Mouse (Mus musculus): Measurements from ENCODE around the gene Cacna2d3. TPM values are rescaled to one million over a fixed set of nuclear protein-coding genes. Genes with fewer than 3 reads are reported as not detected.

Cacna2d3 gene
- total RNA-seq, 2 experiments from 2014 or later = 0.62 to 1.7 TPM

DNA sequence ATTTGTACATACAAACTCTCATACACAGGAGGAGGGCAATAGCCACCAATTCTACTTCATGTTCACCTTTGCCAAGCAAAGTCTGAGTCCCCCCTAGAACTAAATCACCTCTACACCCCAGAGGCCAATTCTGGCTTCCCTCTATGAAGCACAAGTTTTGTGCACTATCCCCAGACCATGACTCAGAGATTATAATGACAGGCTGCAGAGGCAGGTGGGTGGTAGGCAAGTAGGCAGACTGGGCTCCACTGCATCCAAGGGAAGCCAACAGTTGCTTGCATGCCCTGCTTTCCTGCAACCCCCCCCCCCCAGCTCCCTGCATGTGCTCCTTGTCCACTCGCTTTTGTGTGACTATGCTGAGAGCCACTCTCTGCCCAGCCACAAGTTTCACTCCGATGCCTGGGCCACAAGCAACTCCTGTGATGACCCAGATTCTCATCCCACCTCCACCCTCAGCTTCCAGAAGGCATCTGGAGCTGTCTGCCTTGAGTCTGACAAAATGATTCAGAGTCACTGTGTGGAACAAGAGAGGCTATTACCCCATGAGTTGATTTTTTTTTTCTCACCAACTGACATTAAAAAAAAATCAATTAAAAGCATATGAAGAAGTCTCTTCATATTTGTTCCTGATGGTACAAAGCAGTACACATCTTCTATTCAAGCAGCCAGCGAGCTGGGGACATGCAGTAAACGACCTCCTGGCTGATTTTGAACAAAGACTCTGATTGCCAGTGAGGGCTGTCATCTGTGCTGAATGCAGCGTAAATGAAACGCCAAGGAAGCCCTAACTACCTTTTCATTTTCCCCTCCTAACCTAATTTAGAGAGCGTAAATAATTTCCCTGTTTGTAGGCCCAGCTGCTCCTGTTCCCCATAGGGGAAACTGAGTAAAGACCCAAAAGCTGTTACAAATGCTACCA, 201.7 kb downstream of the Cacna2d3 start:
- intact Hi-C loops (cut with DNase I; ENCODE audit: low total_unique reads) = no loop called here
- DNase-seq = no peak

DNA sequence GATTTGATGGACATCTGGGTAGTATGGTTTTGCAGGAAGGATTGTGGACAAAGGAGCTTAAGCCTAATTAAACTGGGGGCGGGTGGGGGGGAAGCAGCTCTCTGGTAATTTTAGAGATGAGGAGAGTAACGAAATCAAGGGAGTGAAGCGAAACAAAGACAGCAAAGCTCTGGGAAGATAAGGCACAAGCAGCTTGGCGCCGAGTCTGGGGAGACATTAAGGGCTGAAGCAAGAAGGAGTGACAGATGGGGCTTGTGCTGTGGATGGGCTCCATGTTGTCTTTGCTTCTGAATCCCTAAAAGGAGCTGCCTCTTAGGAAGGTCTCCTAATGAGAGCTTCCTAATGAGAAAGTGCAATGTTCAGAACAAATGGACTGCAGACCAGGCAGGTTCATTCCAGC, 219.0 kb downstream of the Cacna2d3 start:
- intact Hi-C loops (cut with DNase I; ENCODE audit: low total_unique reads) = no loop called here
- DNase-seq = no peak

DNA sequence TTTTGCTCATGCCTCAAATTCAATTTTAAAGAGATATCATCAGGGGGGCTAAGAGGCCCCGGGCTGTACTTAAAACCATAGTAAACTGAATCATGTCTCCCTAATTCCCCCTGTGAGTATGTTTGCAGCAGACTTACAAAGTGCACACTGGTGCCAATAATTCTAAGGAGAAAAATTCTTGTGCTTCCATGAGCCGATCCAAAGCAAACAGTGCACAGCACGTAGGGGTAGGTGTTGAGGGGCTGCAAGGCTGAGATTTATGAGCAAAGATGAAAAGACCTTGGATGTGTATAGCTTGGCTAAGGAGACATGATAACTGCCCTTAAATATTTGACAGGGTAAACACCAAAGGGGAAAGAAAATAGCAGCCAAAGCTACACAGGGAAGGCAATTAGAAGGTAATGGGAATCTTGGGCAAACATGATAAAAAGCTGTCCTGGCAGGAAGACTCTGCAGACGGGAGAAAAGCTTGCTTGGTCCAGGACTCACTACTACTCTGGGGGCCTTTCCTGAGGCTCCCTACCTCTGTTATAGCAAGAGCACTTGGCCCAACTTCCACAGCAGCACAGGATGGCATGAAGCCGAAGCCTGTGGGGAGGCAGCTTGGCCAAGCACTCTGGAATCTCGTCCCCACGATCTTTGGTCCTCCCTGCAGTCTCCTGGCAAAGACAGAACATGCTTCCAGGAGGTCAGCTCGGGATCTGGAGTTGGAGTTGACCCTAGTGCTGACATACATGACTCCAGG, 222.9 kb downstream of the Cacna2d3 start:
- no peak for DNase-seq
- intact Hi-C loops (cut with DNase I; ENCODE audit: low total_unique reads) = no loop called here

- intact Hi-C loops (cut with DNase I; ENCODE audit: low total_unique reads) = no loop called here
- no peak for DNase-seq
Observed at GRCm38 (mm10) chr14:29496552-29496951, 225.1 kb downstream of the Cacna2d3 start.

DNA sequence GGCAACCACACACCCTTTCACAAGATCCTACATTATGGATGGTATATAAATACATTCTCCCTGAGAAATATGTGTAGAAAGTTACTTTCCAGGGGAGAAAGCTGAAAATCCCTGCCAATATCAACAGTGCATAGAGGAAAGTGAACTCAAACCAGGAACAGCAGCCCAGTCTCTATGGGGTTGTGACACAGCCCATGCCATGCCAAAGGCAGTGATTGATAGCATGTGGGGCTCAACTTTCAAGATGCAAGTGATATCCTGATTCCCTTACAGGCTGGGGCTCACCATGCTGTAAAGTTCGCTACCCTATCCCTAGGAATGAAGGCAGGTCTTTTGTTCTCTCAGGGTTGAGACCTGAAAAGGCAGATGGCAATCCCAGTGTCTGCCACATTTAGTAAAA, 229.9 kb downstream of the Cacna2d3 start:
- intact Hi-C loops (cut with DNase I; ENCODE audit: low total_unique reads) = no loop called here
- DNase-seq = no peak

DNA sequence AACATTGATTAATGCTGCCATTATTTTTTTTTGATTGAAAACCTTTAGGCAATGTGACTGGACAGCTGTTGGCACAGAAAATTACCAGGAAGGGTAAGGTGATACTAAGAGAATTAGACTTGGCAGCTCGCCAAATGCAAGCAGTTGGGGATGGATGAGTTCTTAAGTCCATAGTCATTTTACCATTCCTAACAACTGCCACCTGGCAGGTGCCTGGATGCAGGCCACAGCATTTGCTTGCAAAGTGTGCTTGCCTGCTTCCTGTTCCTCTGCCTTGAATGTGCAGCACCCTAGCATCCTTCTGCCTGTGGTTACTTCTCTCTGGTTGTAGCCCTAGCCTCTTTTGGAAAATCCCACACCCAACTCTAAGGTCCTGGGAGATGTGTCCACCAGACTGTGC, 236.2 kb downstream of the Cacna2d3 start:
- no peak for DNase-seq
- intact Hi-C loops (cut with DNase I; ENCODE audit: low total_unique reads) = no loop called here

- intact Hi-C loops (cut with DNase I; ENCODE audit: low total_unique reads) = no loop called here
- no peak for DNase-seq
Observed at GRCm38 (mm10) chr14:29478403-29478983, 243.2 kb downstream of the Cacna2d3 start.

GRCm38 (mm10) chr14:29464277-29464676, 257.4 kb downstream of the Cacna2d3 start:
- intact Hi-C loops (cut with DNase I; ENCODE audit: low total_unique reads) = no loop called here
- DNase-seq = no peak

GRCm38 (mm10) chr14:29449203-29449602, 272.5 kb downstream of the Cacna2d3 start:
- intact Hi-C loops (cut with DNase I; ENCODE audit: low total_unique reads) = no loop called here
- DNase-seq = no peak

DNA sequence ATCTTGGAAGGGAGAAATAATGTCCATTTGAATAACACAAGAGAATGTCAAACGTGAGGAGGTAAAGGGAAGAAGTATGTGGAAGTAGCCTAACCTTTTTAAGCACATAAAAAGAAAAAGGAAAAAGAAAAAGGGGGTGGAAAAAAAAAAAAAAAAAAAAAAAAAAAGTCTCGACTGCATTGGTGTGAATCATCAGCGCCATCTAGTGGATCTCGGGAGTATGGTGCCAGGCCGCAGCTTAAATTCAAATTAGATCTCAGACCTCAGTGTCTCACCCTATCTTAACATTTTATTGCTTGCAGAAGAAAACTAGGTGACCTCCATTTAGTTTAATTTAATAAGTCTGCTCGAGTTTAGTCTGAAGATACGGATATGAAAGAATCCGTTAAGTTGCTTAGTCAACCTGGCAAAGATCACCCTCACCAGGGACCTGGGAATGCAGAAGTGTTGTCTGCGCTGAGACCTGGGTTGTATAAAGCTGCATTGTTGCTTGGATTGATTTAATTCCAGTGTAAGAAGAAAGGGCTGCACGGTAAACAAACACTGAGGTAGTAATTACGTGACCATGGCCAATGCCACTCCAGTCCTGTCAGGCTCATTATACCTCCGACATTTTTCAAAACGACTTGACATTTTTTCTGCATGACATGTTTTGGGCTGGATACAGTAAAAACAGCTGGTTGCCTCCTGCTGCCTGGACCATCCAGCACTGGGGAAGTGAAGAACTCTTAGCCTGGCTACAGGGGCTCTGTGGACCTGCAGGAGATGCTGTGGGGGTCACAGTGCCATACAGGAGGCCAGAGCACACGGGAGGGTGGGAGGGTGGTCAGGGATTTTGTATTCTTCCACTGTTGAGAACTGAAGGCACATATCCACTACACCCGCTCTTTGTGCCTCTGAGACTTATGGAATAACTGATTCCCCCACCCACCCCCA, 278.3 kb downstream of the Cacna2d3 start:
- intact Hi-C loops (cut with DNase I; ENCODE audit: low total_unique reads) = no loop called here
- DNase-seq = peak; percentile 24

DNA sequence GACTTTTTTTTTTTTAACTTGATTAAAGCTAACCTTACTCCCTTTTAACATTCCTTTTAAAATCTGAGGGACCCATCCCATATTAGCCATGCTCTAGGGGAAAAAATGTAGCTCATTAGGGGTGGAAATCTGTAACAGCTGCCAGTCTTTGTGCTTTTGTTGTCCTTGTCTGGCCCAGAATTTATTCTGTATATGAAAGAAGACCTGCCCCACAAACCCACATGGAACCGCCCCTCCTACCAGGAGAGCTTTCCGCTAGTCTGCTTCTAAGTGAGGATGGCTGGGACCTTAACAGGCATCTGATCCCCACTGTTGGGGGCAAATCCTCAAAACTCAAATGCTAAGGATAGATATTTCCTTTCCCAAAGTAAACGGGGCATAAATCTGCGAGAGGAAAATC, 279.2 kb downstream of the Cacna2d3 start:
- no peak for DNase-seq
- intact Hi-C loops (cut with DNase I; ENCODE audit: low total_unique reads) = no loop called here

GRCm38 (mm10) chr14:29438666-29439065, 283.0 kb downstream of the Cacna2d3 start:
- intact Hi-C loops (cut with DNase I; ENCODE audit: low total_unique reads) = no loop called here
- no peak for DNase-seq

DNA sequence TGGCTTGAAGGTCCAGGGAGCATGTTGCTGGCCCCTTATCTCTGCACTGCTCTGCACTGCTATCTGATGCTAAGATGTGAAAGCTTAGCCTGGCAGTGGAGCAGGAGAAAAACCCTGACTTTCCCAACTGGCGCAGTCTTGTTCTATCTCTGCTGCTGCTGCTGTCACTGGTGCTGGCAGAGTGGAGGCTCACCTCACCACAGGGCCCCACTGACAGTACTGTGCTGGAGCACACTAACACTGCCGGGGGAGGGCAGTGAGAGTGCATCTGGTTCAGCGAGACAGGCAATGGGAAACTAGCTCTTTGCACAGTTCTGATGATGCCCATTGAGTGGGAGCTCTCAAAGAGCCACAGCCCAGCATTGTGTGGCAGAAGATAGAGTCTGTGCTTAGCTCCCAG, 283.4 kb downstream of the Cacna2d3 start:
- DNase-seq = no peak
- intact Hi-C loops (cut with DNase I; ENCODE audit: low total_unique reads) = no loop called here

- DNase-seq = no peak
- intact Hi-C loops (cut with DNase I; ENCODE audit: low total_unique reads) = no loop called here
Observed at GRCm38 (mm10) chr14:29435203-29435602, 286.5 kb downstream of the Cacna2d3 start.

- intact Hi-C loops (cut with DNase I; ENCODE audit: low total_unique reads) = no loop called here
- no peak for DNase-seq
Observed at GRCm38 (mm10) chr14:29433716-29434115, 287.9 kb downstream of the Cacna2d3 start.

DNA sequence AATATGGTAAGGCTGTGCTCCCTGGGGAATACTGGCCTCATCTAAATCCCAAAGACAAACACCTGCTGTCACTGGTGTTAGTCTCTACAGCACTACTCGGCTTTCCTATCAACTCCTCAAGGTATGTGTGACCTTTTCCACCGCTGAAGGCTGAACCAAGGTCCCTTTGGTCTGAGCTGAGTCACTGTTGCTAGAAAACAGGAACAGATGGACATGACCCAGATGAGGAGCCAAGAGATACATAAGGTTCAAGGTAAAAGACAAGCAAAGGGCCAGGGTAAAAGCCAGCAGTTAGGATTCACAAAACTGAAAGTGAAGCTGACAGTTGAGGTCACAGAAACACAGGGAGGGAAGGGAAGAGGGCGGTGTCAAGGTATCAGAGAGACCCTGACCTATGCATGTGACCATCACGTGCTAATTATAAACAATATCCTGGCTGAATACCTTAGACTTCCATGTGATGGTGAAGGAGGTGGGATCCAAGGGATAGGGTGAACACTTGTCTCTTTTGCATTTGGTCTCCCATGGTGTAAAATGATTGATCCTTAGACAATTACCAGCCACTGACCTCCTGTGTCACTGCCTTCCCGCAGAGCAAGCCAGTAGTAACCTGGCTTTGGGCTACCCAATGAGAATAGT, 288.5 kb downstream of the Cacna2d3 start:
- intact Hi-C loops (cut with DNase I; ENCODE audit: low total_unique reads) = no loop called here

DNA sequence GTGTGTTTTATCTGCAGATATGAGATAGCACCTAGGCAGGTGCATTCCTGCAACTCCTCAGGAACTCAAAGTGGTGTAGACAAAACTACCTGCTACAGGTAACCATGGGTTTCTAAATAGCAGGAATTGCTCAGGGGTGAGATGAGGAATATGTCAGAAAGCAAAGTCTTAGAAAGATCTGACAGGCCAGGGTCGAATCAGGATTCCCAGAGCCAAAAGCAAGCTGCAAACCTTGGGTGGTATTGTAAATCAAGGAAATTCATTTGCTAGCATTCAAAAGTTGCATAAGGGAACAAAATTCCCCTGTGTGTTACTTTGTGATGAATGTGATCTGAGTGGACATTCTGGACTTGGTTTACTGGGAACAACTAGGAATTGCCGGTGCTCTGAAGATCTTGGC, 291.9 kb downstream of the Cacna2d3 start:
- intact Hi-C loops (cut with DNase I; ENCODE audit: low total_unique reads) = no loop called here

More for the DNA sequence above, 288.5 kb downstream of the Cacna2d3 start:
- no peak for DNase-seq

DNA sequence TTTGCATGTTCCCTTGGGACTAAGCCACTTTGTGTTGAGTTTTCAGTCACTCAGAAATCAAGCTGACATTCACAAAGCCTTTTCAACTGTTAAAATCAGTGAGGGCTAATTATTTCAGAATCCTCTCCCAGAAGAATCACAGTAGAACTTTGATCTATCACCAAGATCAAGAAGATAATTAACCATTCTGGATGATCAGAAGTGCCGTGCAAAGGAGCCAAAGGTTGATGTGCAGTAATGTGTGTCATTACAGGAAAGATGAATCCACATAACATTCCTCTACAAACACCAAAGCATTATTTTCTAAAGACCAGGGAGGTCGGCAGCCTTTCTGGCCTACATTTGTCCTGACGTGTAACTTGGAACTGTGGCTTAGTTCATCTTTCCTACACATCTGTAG, 296.0 kb downstream of the Cacna2d3 start:
- DNase-seq = no peak
- intact Hi-C loops (cut with DNase I; ENCODE audit: low total_unique reads) = no loop called here

More for the DNA sequence above, 291.9 kb downstream of the Cacna2d3 start:
- no peak for DNase-seq

GRCm38 (mm10) chr14:29425208-29425607, 296.5 kb downstream of the Cacna2d3 start:
- DNase-seq = no peak
- intact Hi-C loops (cut with DNase I; ENCODE audit: low total_unique reads) = no loop called here
